Mouse (Mus musculus) right cerebral cortex, adult 2 months (tissue): ENCODE results near the gene 3110082J24Rik.
"Not testable (repeated sequence)": the region's sequence is repeated elsewhere in the genome, so short reads cannot be mapped to it uniquely, and the experiment has no call there.

Experiments used
- DNase-seq, 2 experiments: peaks; one replicate each; pipeline ENCODE4 v3.0.0; 2021 to 2022; ENCODE audit warnings: low spot score in 2 of 2

The 3110082J24Rik gene

DNA sequence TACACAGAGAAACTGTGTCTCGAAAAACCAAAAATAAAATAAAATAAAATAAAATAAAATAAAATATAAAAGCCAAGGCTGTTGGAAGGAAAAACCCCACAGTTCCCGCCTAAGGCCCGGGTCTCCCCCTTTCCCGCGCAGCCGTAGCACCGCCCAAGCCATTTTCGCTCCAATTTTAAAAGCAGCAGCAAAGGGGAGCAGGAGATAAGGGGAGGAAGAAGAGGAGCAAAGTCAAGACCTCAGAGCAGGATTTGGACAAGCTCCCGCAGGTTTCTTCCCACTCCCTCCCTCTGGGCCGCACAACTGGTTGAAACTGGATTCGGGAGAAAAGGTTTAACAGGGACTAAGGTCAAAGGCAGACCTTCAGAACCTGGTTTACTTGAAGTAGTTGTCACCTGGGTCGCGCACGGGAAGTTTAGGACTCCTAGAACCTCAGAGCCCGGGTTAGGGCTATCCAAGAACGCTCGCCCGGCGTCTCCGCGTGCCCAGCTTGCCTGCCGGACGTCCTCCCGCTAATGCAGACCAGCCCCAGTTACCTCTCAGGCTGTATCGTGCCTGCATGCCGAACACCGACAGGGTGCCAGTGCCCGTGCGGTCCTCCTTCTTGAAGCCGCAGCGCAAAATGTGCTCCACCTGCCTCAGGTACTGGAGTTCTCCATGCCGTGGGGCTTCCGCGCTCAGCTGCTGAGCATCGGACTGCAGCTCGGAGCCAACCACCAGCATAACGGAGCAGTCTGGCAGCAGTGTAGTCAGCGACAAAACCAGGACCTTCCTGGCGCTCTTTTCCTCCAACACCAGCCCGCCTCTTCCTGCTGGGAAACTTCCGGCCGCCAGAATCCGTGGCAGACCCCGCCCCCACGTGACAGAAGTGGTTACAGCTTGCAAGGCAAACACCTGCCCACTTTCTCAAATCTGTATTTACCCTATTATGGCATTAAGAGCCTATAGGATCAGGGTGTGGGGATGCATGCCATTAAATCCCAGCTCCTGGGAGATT, 32.8 kb downstream of the 3110082J24Rik start, which contains the start of gene Tyms:
Tyms (minus strand) TSS at position 793 of the 997 bp plus-strand sequence.
- peak; percentile 64 to 71 for DNase-seq

DNA sequence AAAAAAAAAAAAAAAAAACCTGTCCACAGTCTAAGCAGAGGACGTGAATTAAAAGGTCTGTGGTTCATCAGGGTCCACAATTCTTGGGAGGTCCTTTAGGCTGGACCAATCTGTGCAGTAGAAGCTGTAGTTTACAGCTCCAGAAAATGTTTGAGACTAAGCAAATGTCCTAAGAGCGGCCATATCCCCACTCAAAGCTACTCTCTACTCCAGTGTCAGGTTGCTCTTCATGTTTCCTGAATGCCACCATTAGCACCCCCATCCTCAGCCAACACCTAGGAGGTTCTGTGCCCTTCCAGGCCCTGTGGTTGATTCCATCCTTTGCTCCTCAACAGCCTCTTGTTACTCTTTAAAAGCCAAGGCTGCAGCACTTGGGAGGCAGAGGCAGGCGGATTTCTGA, 33.5 kb downstream of the 3110082J24Rik start:
- no peak for DNase-seq

DNA sequence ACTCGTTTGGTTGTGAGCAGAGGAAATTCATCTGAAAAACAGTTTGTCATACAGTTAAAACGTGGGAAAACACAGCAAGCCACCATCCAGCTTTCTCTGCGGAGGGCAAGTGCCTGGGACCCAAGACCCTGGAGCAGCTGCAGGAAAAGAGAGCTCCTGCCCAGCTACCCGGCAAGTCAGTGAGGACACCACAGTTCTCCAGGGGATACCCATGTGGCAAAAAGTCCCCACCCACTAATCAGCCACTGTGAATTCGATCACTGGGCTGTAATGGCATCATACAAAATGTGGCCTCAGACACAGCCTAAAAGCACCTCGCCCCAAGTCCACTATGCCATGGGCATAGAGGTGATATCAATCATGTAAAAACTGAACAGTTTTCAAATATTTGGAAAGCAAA, 34.2 kb downstream of the 3110082J24Rik start:
- DNase-seq: no peak

DNA sequence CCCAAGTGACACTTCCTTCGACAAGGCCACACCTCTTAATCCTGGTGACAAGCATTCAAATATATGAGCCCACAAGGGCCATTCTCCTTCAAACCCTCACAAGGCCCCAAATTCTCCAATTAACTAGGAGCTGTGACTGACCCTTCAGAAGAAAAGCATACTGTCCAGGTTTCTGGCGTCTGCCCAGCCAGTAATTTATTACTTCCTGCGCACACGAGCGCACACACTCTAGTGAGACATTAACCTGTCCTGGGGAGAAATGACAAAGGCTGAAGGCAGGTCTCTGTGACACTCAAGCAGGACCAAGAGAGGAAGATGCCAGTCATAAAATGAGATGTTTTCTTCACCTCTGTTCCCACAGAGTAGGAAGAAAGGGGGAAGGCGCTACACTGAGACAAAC, 38.2 kb downstream of the 3110082J24Rik start:
- DNase-seq: no peak

DNA sequence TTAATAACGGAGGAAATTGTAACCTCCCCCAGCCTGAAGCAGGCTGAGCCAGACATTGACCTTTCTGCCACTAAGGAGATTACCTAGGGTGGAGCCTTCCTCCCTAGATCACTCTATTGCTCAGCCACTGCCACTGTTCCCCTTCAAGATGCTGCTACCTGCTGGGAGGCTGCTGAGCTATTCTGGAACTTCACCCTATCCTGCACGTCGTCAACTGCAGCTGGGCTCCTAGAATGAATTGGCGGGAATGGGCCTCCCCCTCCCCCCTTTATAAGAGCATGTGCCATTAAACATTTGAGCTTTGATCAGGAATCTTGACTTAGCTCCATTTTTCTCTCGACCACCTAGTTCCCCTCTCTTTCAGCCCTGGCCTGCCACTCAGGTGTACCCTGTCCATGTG, 46.3 kb downstream of the 3110082J24Rik start:
- not testable (repeated sequence) for DNase-seq

DNA sequence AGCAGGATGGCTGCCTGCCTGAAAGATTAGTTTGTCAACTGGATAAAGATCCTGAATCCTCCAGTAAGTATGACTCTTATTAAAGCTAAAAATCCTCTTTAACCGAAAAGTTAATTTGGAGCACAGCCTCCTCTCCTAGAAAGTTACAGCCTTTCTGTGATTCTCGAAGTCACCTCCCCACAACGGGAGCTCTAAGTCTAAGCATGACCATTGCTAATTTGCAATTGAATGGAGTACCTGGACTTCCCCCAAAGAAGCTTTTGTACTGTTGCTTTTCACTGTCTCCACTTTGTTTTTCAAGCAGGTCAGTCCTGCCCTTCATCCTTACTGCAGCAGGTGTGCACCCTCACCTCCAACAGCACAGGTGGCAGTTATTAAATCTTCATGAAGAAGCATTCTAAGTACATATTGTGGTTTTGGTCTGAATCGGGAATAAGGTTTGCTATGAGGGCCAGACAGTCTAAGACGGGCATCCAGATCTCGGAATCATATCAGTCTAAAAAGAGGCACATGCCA, 47.6 kb downstream of the 3110082J24Rik start:
- DNase-seq: no peak
